Mouse (Mus musculus) spleen, adult 2 months (tissue): Measurements from ENCODE around the gene Mthfs.

Source experiments
- CTCF ChIP-seq: fragments of 200-500 bp; IDR thresholded peaks from 2 replicates; pipeline ENCODE4 v1.5.1; 2011; ENCODE audit warnings: mild to moderate bottlenecking, inconsistent platforms; ENCODE audit not compliant: insufficient read depth, insufficient read length, insufficient replicate concordance; ENCODE audit errors: extremely low read depth
- POLR2A ChIP-seq: fragments of 200-500 bp; IDR thresholded peaks from 2 replicates; pipeline ENCODE4 v1.6.1; 2011; ENCODE audit warnings: low read depth, low read length, inconsistent platforms

- TF ChIP-seq POLR2A (no peak), CTCF (no peak)
These were observed 101.2 kb downstream of the Mthfs start for GRCm38 (mm10) chr9:89311649-89312048.
